ENCODE assay signal across 19 mouse cellular contexts in the genomic region with DNA sequence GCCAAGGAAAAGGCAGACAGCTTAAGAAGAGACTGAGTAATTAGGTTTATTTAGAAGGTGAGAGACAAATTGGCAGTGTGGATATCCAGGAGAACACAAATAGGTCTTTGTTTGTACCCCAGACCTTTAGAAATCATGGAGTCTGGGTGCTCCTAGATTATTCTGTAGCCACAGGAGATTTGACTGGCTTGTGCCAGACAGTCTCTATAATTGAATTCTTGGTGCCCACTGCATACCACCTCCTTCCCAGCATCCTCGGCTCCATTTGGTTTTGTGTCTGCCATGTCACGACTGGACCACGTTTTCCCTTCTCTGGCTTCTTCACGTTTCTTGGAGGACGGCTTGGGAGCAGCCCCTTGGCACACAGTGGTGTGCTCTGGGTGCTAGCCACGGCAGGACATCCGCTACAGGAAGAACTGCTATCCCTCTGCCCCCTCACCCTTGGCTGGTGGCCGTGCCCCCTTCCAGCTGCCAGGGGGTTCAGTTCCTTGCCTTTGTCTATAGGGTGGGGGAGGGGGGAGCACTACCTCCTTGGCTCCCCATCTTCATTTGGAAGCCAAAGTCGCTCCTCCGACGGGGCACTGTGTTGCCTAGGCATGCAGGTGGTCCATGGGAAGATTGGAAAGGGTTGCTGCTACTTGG.
DNase-seq lines count a peak whose midpoint lies in the region; ATAC-seq and TF ChIP-seq lines count a peak whose summit lies in the region.
"Had no signal": no experiment of that assay in that cellular context is flagged by ENCODE, and none has a peak within 500 bp of the region (broad histone marks: within the 10 kb centered on the region; RNA-seq: fewer than 3 reads in every experiment).

No protein-coding gene starts in this region.

- intact Hi-C loops in heart, postnatal 36 days (cut with DNase I): no loop called here

- no peak overlapping the region for H3K9ac ChIP-seq in forebrain, embryonic 11.5 days (ENCODE audit: low read length)
- no peak overlapping the region for H3K9ac ChIP-seq in forebrain, embryonic 12.5 days
- no peak overlapping the region; the same call in 1 of the 2 replicates for H3K9ac ChIP-seq in hindbrain, postnatal 0 days (replicated peaks; ENCODE audit: low read length)
- 0 out of 2 replicates have a peak overlapping the region, but pooled peaks have one; percentile 31 for H3K9ac ChIP-seq in neural tube, embryonic 13.5 days
- H3K9ac ChIP-seq: embryonic facial prominence, embryonic 12.5 days; liver, embryonic 12.5 days; lung, embryonic 15.5 days had no signal

- DNase-seq in forebrain, embryonic 10.5 days (ENCODE audit: extremely low spot score, low spot score): no peak
- no peak for DNase-seq in forebrain, embryonic 11.5 days (ENCODE audit: low spot score)
- peak; percentile 62 for DNase-seq in hindbrain, postnatal 0 days (ENCODE audit: low spot score)
- DNase-seq in embryo, embryonic 11 days: no peak
- no peak for DNase-seq in lung, postnatal 4 days
- DNase-seq in heart, postnatal 36 days: no peak
- DNase-seq: adrenal gland, postnatal 14 days; gastrocnemius, adult 2 months; heart, adult 18-20 months; heart, postnatal 14 days had no signal

- peaks cover 47% of the 10 kb centered on the region for H3K4me1 ChIP-seq in forebrain, embryonic 10.5 days
- H3K4me1 ChIP-seq in forebrain, embryonic 11.5 days (replicated peaks; ENCODE audit: control insufficient read depth, insufficient read depth, low read length): peaks cover 24% of the 10 kb centered on the region; the same call in 1 of the 2 replicates
- peaks cover 47% of the 10 kb centered on the region for H3K4me1 ChIP-seq in forebrain, embryonic 12.5 days
- H3K4me1 ChIP-seq in hindbrain, postnatal 0 days (ENCODE audit: insufficient read depth, low read length): peaks cover 32% of the 10 kb centered on the region
- peaks cover 56% of the 10 kb centered on the region for H3K4me1 ChIP-seq in neural tube, embryonic 13.5 days (replicated peaks)
- H3K4me1 ChIP-seq: megakaryocyte, embryonic 14.5 days had no signal

- H3K4me3 ChIP-seq in forebrain, embryonic 10.5 days: no peak overlapping the region
- H3K4me3 ChIP-seq in forebrain, embryonic 11.5 days (ENCODE audit: low read depth, low read length): no peak overlapping the region
- no peak overlapping the region for H3K4me3 ChIP-seq in forebrain, embryonic 12.5 days (replicated peaks)
- no peak overlapping the region for H3K4me3 ChIP-seq in hindbrain, postnatal 0 days (ENCODE audit: low read length)
- no peak overlapping the region for H3K4me3 ChIP-seq in neural tube, embryonic 13.5 days
- H3K4me3 ChIP-seq: embryonic facial prominence, embryonic 12.5 days; gastrocnemius, adult 2 months; limb, embryonic 10.5 days; liver, embryonic 12.5 days; lung, embryonic 15.5 days had no signal

- H3K36me3 ChIP-seq in forebrain, embryonic 10.5 days (replicated peaks): no peaks in the 10 kb centered on the region
- no peaks in the 10 kb centered on the region for H3K36me3 ChIP-seq in forebrain, embryonic 11.5 days (ENCODE audit: control insufficient read depth, insufficient read depth, low read length)
- no peaks in the 10 kb centered on the region for H3K36me3 ChIP-seq in forebrain, embryonic 12.5 days (replicated peaks)
- H3K36me3 ChIP-seq in hindbrain, postnatal 0 days (ENCODE audit: insufficient read depth, low read length): no peaks in the 10 kb centered on the region
- H3K36me3 ChIP-seq in neural tube, embryonic 13.5 days: no peaks in the 10 kb centered on the region
- H3K36me3 ChIP-seq: embryonic facial prominence, embryonic 12.5 days; limb, embryonic 10.5 days; liver, embryonic 12.5 days; lung, embryonic 15.5 days had no signal

- no peak for ATAC-seq in forebrain, embryonic 11.5 days (replicated peaks; ENCODE audit: low FRiP score)
- no peak for ATAC-seq in forebrain, embryonic 12.5 days (ENCODE audit: low FRiP score)
- ATAC-seq in hindbrain, postnatal 0 days: peak; percentile 70
- no peak for ATAC-seq in neural tube, embryonic 13.5 days (ENCODE audit: low read depth)
- ATAC-seq: intestine, postnatal 0 days; liver, embryonic 12.5 days had no signal

- H3K4me2 ChIP-seq in forebrain, embryonic 11.5 days (ENCODE audit: low read depth, low read length, severe bottlenecking): no peak overlapping the region
- H3K4me2 ChIP-seq in forebrain, embryonic 12.5 days: no peak overlapping the region
- H3K4me2 ChIP-seq in hindbrain, postnatal 0 days (ENCODE audit: low read depth, low read length): no peak overlapping the region
- no peak overlapping the region for H3K4me2 ChIP-seq in neural tube, embryonic 13.5 days
- H3K4me2 ChIP-seq: embryonic facial prominence, embryonic 12.5 days; liver, embryonic 12.5 days; lung, embryonic 15.5 days had no signal

- TF ChIP-seq CTCF in hindbrain, postnatal 0 days (IDR thresholded peaks at IDR 0.05; ENCODE audit: low read depth): no peak

- H3K9me3 ChIP-seq in forebrain, embryonic 10.5 days: no peaks in the 10 kb centered on the region
- no peaks in the 10 kb centered on the region for H3K9me3 ChIP-seq in forebrain, embryonic 11.5 days (ENCODE audit: control insufficient read depth, low read length)
- H3K9me3 ChIP-seq in forebrain, embryonic 12.5 days: no peaks in the 10 kb centered on the region
- no peaks in the 10 kb centered on the region for H3K9me3 ChIP-seq in hindbrain, postnatal 0 days (ENCODE audit: low read length)
- no peaks in the 10 kb centered on the region for H3K9me3 ChIP-seq in neural tube, embryonic 13.5 days
- H3K9me3 ChIP-seq: embryonic facial prominence, embryonic 12.5 days; limb, embryonic 10.5 days; liver, embryonic 12.5 days; lung, embryonic 15.5 days had no signal

- peak overlapping the region; percentile 62 for H3K27ac ChIP-seq in forebrain, embryonic 10.5 days
- no peak overlapping the region for H3K27ac ChIP-seq in forebrain, embryonic 11.5 days (ENCODE audit: low read depth, low read length)
- peak overlapping the region; percentile 60 for H3K27ac ChIP-seq in forebrain, embryonic 12.5 days
- H3K27ac ChIP-seq in hindbrain, postnatal 0 days: peak overlapping the region; percentile 11
- H3K27ac ChIP-seq in neural tube, embryonic 13.5 days (replicated peaks): peak overlapping the region; percentile 91
- H3K27ac ChIP-seq: embryonic facial prominence, embryonic 12.5 days; gastrocnemius, adult 2 months; liver, embryonic 12.5 days; lung, embryonic 15.5 days had no signal

- WGBS in forebrain, embryonic 10.5 days: 84% methylated on average over 11 of the region's 11 CpGs
- WGBS in forebrain, embryonic 11.5 days: 81% methylated on average over 11 of the region's 11 CpGs
- WGBS in forebrain, embryonic 12.5 days: 82% methylated on average over 11 of the region's 11 CpGs
- WGBS in hindbrain, postnatal 0 days: 35% methylated on average over 11 of the region's 11 CpGs
- 75% methylated on average over 11 of the region's 11 CpGs for WGBS in neural tube, embryonic 13.5 days

- no peaks in the 10 kb centered on the region for H3K27me3 ChIP-seq in forebrain, embryonic 10.5 days (ENCODE audit: poor library complexity, severe bottlenecking)
- no peaks in the 10 kb centered on the region for H3K27me3 ChIP-seq in forebrain, embryonic 11.5 days (ENCODE audit: control insufficient read depth, insufficient read depth, low read length)
- H3K27me3 ChIP-seq in forebrain, embryonic 12.5 days: no peaks in the 10 kb centered on the region
- no peaks in the 10 kb centered on the region for H3K27me3 ChIP-seq in hindbrain, postnatal 0 days (ENCODE audit: insufficient read depth, low read length)
- H3K27me3 ChIP-seq in neural tube, embryonic 13.5 days: no peaks in the 10 kb centered on the region
- H3K27me3 ChIP-seq: CH12.LX; embryonic facial prominence, embryonic 12.5 days; liver, embryonic 12.5 days; lung, embryonic 15.5 days; megakaryocyte, embryonic 14.5 days had no signal
